Mouse (Mus musculus) olfactory bulb, adult 2 months (tissue): ENCODE results near the gene Ap5b1.

Source experiments
- CTCF ChIP-seq: fragments of 200-500 bp; IDR thresholded peaks from 2 replicates; pipeline ENCODE4 v1.5.1; 2012; ENCODE audit warnings: low read depth, mild to moderate bottlenecking, low read length, moderate library complexity; ENCODE audit not compliant: insufficient read depth
- POLR2A ChIP-seq: fragments of 200-500 bp; IDR thresholded peaks from 2 replicates; pipeline ENCODE4 v1.6.1; 2012; ENCODE audit warnings: mild to moderate bottlenecking, low read depth, low read length, moderate library complexity; ENCODE audit not compliant: insufficient read depth

DNA sequence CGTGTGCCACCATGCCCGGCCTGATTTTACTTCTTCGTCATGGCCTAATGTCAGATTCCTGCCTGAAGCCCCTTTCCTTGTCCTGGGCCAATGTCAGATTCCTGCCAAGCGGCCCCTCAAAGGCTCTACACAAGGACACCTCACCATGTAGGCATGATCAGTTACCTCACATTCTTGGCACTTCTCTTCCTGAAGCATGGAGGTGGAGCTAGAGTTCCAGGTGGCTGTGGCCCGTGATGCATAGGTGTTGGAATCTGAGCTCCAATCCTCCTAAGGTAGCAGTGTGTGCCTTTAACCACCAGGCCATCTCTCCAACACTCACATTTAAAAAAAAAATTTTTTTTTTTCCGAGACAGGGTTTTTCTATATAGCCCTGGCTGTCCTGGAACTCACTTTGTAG is 13.0 kb downstream of the Ap5b1 start:
- TF ChIP-seq CTCF: no peak
- TF ChIP-seq POLR2A: no peak
